Mouse (Mus musculus) liver, adult 10 weeks (tissue): ENCODE results near the gene Ptgfr. TPM values are rescaled to one million over a fixed set of nuclear protein-coding genes. Genes with fewer than 3 reads are reported as not detected.

Experiments used
- polyA plus RNA-seq: library from polyadenylated mRNA; stranded (reverse); fragments of 350-450 nt; fragmentation: Illumina TruSeq; extraction: RNeasy Lipid Tissue Mini Kit (QIAGEN cat#74804); gene quantifications from one replicate; pipeline ENCODE4 v1.2.3, GENCODE M21; 2014; ENCODE audit warnings: low read depth, low replicate concordance

Ptgfr gene
- polyA plus RNA-seq, result 0.19 TPM

DNA sequence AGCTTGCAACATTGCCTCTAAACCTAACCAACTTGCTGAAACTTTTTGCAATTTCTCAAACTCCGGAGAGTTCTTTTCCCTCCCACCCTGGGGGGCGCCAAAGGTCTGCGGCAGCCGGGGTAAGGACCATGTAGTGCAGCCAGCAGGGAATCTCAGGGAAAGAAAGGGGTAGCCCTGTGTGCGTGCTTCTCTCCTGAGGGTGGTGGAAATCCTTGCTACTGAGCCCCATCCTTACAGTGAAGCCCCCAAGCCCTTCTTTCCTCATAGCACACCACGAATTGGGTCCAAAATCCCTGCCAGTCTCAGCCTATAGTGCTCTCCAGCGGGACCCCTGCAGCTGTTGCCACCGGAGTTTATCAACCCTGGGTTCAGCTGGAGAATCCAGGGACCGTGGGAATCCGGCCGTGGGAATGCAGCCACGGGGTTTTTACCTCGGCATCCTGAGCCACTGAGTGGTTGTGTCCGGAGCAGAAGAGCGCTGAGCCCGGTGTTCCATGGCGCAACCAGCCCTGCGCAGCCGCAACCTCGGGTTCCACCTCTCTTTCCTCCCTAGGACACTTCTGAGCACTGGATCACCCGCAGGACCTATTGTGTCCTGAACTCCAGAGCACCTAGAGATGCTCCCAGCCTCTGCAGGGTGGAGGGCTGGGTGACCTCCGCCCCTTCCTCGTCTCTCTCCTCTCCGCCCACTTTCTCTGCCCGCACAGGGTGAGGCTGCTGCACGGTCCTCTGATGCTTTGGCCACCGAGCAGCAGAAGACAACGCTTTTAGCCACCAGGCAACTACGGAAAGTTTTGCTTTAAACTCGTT is at the start of gene Ptgfr:
Gene Ptgfr, minus strand, starts transcription at position 760 of the 810 bp plus-strand sequence.

DNA sequence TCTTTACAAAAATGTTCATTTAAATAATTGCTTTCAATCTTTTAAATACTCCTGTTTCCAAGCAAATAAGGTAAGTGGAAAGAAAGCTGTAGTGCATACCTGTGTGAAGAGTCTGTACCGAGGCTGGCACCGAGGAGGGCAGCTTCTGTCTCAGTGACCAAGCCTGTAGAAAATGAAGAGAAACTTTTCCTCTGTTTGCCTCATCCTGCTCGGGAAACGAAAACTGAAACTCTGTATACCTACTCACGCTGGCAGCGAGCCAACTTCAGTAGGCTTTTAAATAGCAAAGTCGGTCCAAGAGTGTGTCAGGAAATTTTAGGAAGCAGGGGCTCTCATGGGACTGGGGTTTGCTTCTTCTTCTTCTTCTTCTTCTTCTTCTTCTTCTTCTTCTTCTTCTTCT is 87.7 kb downstream of the Ptgfr start, which contains the start of gene Ifi44:
Gene Ifi44, minus strand, starts transcription at position 224 of the 400 bp plus-strand sequence.

Other genes starting within 250 kb of the Ptgfr start
- gene Ifi44, start 87.7 kb downstream of the Ptgfr start, polyA plus RNA-seq, result 9.5 TPM
- not detected for gene Ifi44l, start 74.7 kb downstream of the Ptgfr start, polyA plus RNA-seq